Mouse (Mus musculus) megakaryocyte, adult 5-6 weeks (primary cell): ENCODE results near the gene Fam50b. TPM values are rescaled to one million over a fixed set of nuclear protein-coding genes. Genes with fewer than 3 reads are reported as not detected.

Experiments used
- ATAC-seq: 2 replicates; pipeline ENCODE4 v1.8.0; 2016; ENCODE audit warnings: mild to moderate bottlenecking, inconsistent platforms; ENCODE audit not compliant: poor library complexity, severe bottlenecking
- total RNA-seq, 2 experiments: library from RNA; stranded (forward) in 1 of 2; stranded (reverse) in 1 of 2; fragments of 153-499, 151-499 nt in 1 of 2; fragments of 221-1000, 200-1000 nt in 1 of 2; gene quantifications; 2 replicates each; pipeline versions ENCODE4 v1.2.3 to v1.2.4; 2015 to 2017

The Fam50b gene
- total RNA-seq, 2 experiments from 2014 or later: not detected

DNA sequence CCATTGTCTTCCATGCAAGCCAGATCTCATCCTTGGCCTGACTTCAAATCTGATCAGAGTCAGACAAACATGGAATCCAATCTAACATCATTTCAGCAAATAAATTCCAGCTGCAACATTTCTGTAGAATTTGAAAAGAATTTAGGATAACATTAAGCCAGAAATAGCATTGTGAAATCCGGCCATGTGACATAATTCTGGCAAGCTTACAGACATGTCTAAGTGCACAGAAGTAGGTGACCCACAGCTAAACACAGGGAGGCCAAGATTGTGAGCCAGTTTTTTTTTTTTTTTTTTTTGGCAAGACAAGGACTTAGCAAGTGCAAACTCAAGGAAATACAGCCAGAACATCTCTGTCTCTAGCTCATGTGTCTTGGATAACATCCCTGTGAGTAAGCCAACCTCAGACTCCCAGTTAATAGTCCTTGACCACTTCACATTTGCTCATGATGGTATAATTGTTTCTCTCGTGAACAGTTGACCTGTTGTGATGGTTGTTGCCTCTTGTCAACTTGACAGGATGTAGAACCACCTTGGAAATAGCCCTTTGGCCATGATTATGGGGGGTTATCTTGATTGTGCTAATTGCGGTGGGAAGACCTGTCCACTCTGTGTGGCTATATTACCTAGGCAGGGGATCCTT is 54.6 kb downstream of the Fam50b start:
- ATAC-seq: no peak

DNA sequence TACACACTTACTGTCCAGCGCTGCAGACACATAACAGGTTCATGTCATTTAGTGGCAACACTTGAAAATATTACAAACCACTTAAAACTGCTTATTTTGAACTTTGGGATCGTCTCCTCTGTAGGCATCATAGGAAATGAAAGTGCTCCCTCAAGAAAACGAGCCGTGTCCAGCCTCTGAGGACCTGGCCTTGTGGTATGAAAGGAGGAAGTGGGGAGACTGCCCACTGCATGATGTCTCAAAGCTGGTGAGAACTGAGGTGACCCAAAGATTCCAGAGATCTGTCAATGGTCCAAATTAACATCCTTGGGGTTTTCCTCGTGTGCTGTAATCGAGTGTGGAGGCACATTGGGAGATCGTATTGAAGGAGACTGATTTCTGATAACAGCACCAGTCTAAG is 58.4 kb downstream of the Fam50b start:
- ATAC-seq: peak; percentile 62

DNA sequence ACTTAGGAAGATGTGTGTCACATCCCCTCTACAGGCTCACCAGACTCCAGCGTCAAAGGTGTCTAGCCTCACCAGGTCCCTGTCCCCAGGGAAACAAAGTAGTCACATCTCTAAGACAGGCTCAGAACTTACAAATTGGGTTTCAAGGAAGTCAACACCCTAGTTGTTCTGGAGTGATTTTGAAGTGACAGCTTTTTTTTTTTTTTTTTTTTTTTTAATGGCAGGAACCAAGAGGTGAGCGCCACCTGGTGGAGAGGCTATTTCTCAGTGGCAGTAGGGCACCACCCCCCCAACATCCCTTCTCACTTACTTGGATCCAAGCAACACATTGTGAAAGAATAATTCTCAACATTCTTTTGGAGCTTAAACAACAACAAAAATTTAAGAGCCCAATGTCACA is 59.2 kb downstream of the Fam50b start:
- peak; percentile 43; the same call in 1 of the 2 replicates for ATAC-seq

DNA sequence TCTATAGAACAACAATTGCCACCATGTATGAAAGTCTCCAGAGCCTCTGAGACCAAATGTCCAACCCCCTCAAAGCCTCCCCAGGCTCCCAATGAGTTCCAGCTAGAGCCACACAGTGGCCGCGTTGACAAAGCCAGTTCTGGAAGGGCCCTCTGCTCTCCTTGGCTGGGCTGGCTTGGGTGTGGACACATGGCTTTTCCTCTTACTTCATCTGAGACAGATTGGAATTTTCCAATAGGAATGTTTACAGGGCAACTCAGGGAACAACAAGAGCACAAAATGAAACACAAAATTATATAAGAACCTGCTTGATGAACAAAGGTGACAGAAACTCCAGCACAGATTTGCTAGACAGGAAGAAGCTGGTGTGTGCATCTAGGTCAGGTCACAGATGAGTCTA is 59.8 kb downstream of the Fam50b start:
- ATAC-seq: no peak

Other genes starting within 250 kb of the Fam50b start
- 0.18 TPM in 1 of 2 replicates, not detected in the other for gene Pxdc1, start 81.4 kb upstream of the Fam50b start, total RNA-seq (2015)
- gene Pxdc1, start 81.4 kb upstream of the Fam50b start, total RNA-seq (2017): 0.12 TPM in 1 of 2 replicates, not detected in the other
- 79.1 and 89.2 TPM in 2 replicates for gene Prpf4b, start 140.5 kb downstream of the Fam50b start, total RNA-seq (2015)
- gene Prpf4b, start 140.5 kb downstream of the Fam50b start, total RNA-seq (2017): 94.9 and 116 TPM in 2 replicates
- gene Fam217a, start 189.5 kb downstream of the Fam50b start, total RNA-seq (2015): not detected in 2 replicates
- gene Fam217a, start 189.5 kb downstream of the Fam50b start, total RNA-seq (2017): not detected in 2 replicates
- gene 4933417A18Rik, start 189.6 kb downstream of the Fam50b start, total RNA-seq (2015): not detected in 2 replicates
- not detected in 2 replicates for gene 4933417A18Rik, start 189.6 kb downstream of the Fam50b start, total RNA-seq (2017)
- not detected in 2 replicates for gene Eci3, start 229.0 kb downstream of the Fam50b start, total RNA-seq (2015)
- not detected in 2 replicates for gene Eci3, start 229.0 kb downstream of the Fam50b start, total RNA-seq (2017)